ENCODE assay signal across 24 mouse cellular contexts in the genomic region with DNA sequence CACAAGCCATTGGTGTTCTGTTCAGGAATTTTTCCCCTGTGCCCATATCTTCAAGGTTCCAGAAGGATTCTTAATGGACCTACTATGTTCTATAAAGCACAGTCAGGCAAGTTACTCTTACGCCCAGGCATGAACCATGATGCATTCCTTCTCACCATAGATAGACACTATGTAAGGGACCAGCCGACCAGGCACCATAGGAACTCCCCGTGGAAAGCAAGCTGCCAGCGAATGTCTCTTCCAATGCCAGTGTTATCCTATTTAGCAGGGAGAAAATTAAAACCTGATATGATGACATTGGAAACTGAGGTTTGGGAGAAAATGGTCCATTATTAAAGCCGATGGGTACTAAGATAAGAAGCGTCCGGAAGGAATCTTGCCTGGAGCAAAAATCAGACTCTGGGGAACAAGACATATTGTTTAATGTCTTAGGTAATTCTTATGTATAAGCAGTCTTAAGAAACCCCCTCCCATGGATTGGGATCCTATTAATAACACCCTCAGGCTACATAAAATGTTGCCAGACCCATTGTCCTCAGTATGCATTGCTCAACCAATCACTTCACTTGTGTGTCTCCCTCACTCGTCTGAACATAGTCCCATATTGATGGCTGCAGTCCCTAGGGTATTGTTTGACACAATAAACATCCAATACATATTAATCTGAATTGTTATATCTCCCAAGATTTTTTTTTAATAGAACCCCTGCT.
DNase-seq lines count a peak whose midpoint lies in the region; ATAC-seq lines count a peak whose summit lies in the region.
"Had no signal": no experiment of that assay in that cellular context is flagged by ENCODE, and none has a peak within 500 bp of the region (broad histone marks: within the 10 kb centered on the region; RNA-seq: fewer than 3 reads in every experiment).

No protein-coding gene starts in this region.

- no peak overlapping the region for H3K27ac ChIP-seq in neural tube, embryonic 12.5 days
- no peak overlapping the region for H3K27ac ChIP-seq in hindbrain, embryonic 12.5 days
- peak overlapping the region; percentile 49 for H3K27ac ChIP-seq in midbrain, embryonic 15.5 days
- H3K27ac ChIP-seq: kidney, postnatal 0 days; limb, embryonic 13.5 days; liver, embryonic 12.5 days; midbrain, embryonic 12.5 days had no signal

- H3K4me2 ChIP-seq in neural tube, embryonic 12.5 days (replicated peaks), result no peak overlapping the region
- no peak overlapping the region for H3K4me2 ChIP-seq in hindbrain, embryonic 12.5 days (replicated peaks)
- peak overlapping the region; percentile 24 for H3K4me2 ChIP-seq in midbrain, embryonic 15.5 days
- H3K4me2 ChIP-seq: heart, embryonic 12.5 days; limb, embryonic 13.5 days; liver, embryonic 12.5 days; midbrain, embryonic 12.5 days had no signal

- peak; percentile 53; the same call in 1 of the 2 replicates for ATAC-seq in neural tube, embryonic 12.5 days (ENCODE audit: low FRiP score, low read depth)
- 0 out of 2 replicates have a peak, but pooled peaks have one; percentile 50 for ATAC-seq in hindbrain, embryonic 12.5 days (ENCODE audit: low FRiP score)
- peak; percentile 83 for ATAC-seq in midbrain, embryonic 15.5 days (replicated peaks)
- ATAC-seq: activated CD4-positive, CD25-positive, alpha-beta regulatory T cell, adult 4 months; liver, embryonic 12.5 days had no signal

- no peaks in the 10 kb centered on the region for H3K4me1 ChIP-seq in neural tube, embryonic 12.5 days
- no peaks in the 10 kb centered on the region for H3K4me1 ChIP-seq in hindbrain, embryonic 12.5 days
- no peaks in the 10 kb centered on the region for H3K4me1 ChIP-seq in midbrain, embryonic 15.5 days
- H3K4me1 ChIP-seq: heart, embryonic 12.5 days; limb, embryonic 13.5 days; liver, embryonic 12.5 days; midbrain, embryonic 12.5 days had no signal

- DNase-seq in neural tube, embryonic 10.5 days (ENCODE audit: extremely low spot score, low spot score), result no peak
- DNase-seq in testis, postnatal 10 days (ENCODE audit: low spot score), result no peak
- DNase-seq in ovary, adult 18-20 months (ENCODE audit: low spot score), result no peak
- DNase-seq in adrenal gland, adult (ENCODE audit: inconsistent age in 2 of 2, low spot score in 1 of 2), result no peak
- DNase-seq: adrenal gland, postnatal 14 days; cerebellum, adult 8-10 months; gastrocnemius, postnatal 10 days; heart, adult 11 months; heart, postnatal 10 days; kidney, adult 2 months; layer of hippocampus, adult 9-11 months; lung, adult 18-20 months; lung, postnatal 10 days; right cerebral cortex, adult 18-20 months; thymus, adult 2 months had no signal

- H3K27me3 ChIP-seq in neural tube, embryonic 12.5 days (replicated peaks), result no peaks in the 10 kb centered on the region
- H3K27me3 ChIP-seq in hindbrain, embryonic 12.5 days, result no peaks in the 10 kb centered on the region
- no peaks in the 10 kb centered on the region for H3K27me3 ChIP-seq in midbrain, embryonic 15.5 days (replicated peaks)
- H3K27me3 ChIP-seq: heart, embryonic 12.5 days; limb, embryonic 13.5 days; liver, embryonic 12.5 days; midbrain, embryonic 12.5 days had no signal

- no peaks in the 10 kb centered on the region for H3K36me3 ChIP-seq in neural tube, embryonic 12.5 days
- no peaks in the 10 kb centered on the region for H3K36me3 ChIP-seq in hindbrain, embryonic 12.5 days
- H3K36me3 ChIP-seq in midbrain, embryonic 15.5 days (replicated peaks), result no peaks in the 10 kb centered on the region
- H3K36me3 ChIP-seq: heart, embryonic 12.5 days; limb, embryonic 13.5 days; liver, embryonic 12.5 days; midbrain, embryonic 12.5 days had no signal

- H3K9me3 ChIP-seq in neural tube, embryonic 12.5 days, result no peaks in the 10 kb centered on the region
- H3K9me3 ChIP-seq in hindbrain, embryonic 12.5 days (replicated peaks), result no peaks in the 10 kb centered on the region
- H3K9me3 ChIP-seq in midbrain, embryonic 15.5 days, result no peaks in the 10 kb centered on the region
- H3K9me3 ChIP-seq: heart, embryonic 12.5 days; limb, embryonic 13.5 days; liver, embryonic 12.5 days; midbrain, embryonic 12.5 days had no signal

- WGBS in neural tube, embryonic 12.5 days, result 81% methylated on average over 8 of the region's 8 CpGs
- 80% methylated on average over 8 of the region's 8 CpGs for WGBS in hindbrain, embryonic 12.5 days
- 61% methylated on average over 8 of the region's 8 CpGs for WGBS in midbrain, embryonic 15.5 days

- no peak overlapping the region for H3K9ac ChIP-seq in neural tube, embryonic 12.5 days
- no peak overlapping the region for H3K9ac ChIP-seq in hindbrain, embryonic 12.5 days
- H3K9ac ChIP-seq in midbrain, embryonic 15.5 days, result no peak overlapping the region
- H3K9ac ChIP-seq: heart, embryonic 12.5 days; limb, embryonic 13.5 days; liver, embryonic 12.5 days; midbrain, embryonic 12.5 days had no signal

- no peak overlapping the region for H3K4me3 ChIP-seq in neural tube, embryonic 12.5 days
- no peak overlapping the region for H3K4me3 ChIP-seq in hindbrain, embryonic 12.5 days
- H3K4me3 ChIP-seq in midbrain, embryonic 15.5 days, result no peak overlapping the region
- H3K4me3 ChIP-seq: heart, embryonic 12.5 days; limb, embryonic 13.5 days; liver, embryonic 12.5 days; midbrain, embryonic 12.5 days had no signal
